Mouse (Mus musculus) brain, embryonic 14.5 days (tissue): ENCODE measurements around the gene Pi4kb.

ENCODE experiments used
- CTCF ChIP-seq: fragments of 200-500 bp; IDR thresholded peaks from 2 replicates; pipeline ENCODE4 v1.5.1; 2012; ENCODE audit warnings: inconsistent platforms, mild to moderate bottlenecking, moderate library complexity, borderline replicate concordance; ENCODE audit not compliant: insufficient read depth, insufficient read length; ENCODE audit errors: extremely low read depth
- POLR2A ChIP-seq: fragments of 200-500 bp; IDR thresholded peaks from 2 replicates; pipeline ENCODE4 v1.6.1; 2012; ENCODE audit warnings: mild to moderate bottlenecking, inconsistent platforms, borderline replicate concordance; ENCODE audit not compliant: poor library complexity, insufficient read depth, insufficient read length, severe bottlenecking; ENCODE audit errors: extremely low read depth

DNA sequence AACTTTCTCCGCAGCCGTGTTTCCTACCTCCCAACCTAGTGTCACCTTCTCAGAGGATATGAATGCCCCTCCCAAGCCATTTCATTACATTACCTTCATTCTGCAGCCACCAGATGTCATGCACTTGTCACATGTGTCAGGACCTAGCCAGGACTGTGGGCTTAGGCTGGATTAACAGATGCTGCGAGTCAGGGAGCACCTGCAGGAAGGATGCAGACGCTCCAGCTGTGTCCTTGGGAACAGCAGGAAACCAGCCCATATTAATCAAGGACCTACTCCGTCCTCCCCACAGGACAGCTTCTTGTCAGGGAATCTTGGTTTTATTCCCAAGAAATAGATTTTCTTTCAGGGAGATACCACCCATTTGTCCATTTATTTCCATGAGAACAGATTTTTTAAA, 14.2 kb upstream of the Pi4kb start:
- TF ChIP-seq CTCF (no peak), POLR2A (no peak)
